Mouse (Mus musculus): ENCODE measurements around the gene Acbd6. TPM values are rescaled to one million over a fixed set of nuclear protein-coding genes. Genes with fewer than 3 reads are reported as not detected.

Acbd6 gene
- total RNA-seq, 2 experiments from 2014 or later, result 11.0 to 11.7 TPM

DNA sequence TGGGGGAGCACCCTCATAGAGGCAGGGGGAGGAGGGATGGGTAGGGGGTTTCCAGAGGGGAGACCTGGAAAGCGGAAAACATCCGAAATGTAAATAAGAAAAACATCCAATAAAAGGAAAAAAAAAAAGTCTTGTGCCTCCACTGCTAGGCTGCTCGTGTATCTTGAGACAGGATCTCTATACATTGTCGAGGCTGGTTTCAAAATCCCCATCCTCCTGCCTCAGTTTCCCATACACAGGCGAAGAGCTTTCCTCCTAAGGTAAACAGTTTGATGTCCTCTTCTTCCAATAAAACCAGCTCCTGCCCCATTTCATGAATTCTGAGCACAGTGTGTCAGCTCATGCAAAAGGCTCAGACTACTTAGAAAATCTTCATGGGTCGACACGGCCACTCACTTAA lies 19.9 kb upstream of the Acbd6 start:
- ATAC-seq (replicated peaks; ENCODE audit: low FRiP score, poor library complexity, severe bottlenecking), result no peak

- ATAC-seq (replicated peaks; ENCODE audit: low FRiP score, poor library complexity, severe bottlenecking), result 0 out of 2 replicates have a peak, but pooled peaks have one; percentile 15
Observed at GRCm38 (mm10) chr1:155557642-155558011, 293 bp upstream of the Acbd6 start.

DNA sequence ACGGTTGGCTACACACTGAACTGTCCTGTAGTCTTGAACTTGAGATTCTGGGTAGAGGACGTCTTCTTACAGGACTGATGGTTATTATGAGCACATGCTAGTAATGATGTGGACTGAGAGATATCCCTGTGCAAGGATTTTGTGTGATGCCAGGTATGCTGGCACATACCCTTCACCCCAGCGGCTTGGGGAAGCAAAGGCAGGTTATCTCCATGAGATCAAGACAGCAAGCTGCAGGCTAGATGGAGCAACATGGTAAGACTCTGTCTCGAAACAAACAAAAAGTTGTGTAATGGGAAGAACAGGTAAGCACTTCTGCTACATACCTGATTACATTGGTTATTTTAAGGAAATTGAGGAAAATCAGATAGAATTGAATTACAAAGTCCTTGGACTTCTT lies 2.1 kb downstream of the Acbd6 start:
- no peak for ATAC-seq (replicated peaks; ENCODE audit: low FRiP score, poor library complexity, severe bottlenecking)

DNA sequence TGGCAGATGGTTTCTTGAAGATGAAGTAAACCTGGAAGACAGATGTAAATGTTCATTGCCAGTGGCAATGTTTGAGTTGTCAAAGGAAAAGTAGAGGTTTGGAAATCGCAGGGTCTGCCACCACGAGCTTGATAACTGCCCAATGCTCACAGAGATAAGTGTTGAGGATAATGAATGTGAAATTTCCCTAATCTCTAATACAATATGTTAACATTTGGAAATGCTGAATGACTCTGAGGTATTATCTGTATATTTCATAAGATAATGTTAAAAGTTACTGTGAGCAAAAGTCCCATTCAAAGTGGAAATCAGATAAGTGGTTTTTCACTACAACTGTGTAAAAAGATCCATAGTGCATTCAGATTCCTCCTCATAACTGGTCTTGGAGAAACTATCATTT lies 2.8 kb downstream of the Acbd6 start:
- ATAC-seq (replicated peaks; ENCODE audit: low FRiP score, poor library complexity, severe bottlenecking), result no peak

DNA sequence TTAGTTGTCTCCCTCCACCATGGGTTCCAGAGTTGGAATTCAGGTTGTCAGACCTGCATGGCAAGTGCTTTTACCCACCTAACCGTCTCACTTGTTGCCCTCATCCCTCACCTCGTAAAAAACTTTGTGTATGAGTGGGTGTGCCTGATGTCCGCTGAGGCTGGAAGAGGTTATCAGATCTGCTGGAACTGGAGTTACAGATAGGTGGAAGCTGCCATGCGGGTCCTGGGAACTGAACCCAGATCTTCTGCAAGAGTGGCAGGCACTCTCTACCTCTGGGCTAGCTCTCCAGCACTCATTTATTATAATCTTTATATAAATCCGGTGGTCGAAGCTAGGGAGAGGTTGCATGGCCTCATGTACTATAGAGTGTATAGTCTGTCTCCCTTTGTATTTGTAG lies 4.3 kb downstream of the Acbd6 start:
- ATAC-seq (replicated peaks; ENCODE audit: low FRiP score, poor library complexity, severe bottlenecking), result no peak

DNA sequence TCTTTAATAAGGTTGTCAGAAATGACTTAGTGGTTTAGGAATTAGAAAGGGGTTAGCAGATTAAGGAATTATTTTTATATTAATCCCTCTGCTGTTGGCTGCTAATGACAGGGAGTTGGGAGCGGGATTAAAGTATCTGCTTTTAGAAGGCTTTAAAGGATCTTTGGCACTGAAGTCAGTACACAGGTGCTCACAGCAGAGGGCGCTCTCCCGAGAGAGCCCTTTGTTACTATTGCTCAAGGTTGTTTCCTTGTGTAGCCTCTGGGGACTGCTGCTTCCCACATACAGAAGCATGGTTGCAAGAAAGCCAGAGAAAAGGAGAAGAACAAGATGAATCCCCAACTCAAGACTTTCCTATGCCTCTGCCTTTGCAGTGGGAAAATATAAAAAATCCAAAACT lies 6.8 kb downstream of the Acbd6 start:
- ATAC-seq (replicated peaks; ENCODE audit: low FRiP score, poor library complexity, severe bottlenecking), result 0 out of 2 replicates have a peak, but pooled peaks have one; percentile 62

- peak; percentile 55; the same call in 1 of the 2 replicates for ATAC-seq (replicated peaks; ENCODE audit: low FRiP score, poor library complexity, severe bottlenecking)
Observed at GRCm38 (mm10) chr1:155568133-155568532, 10.2 kb downstream of the Acbd6 start.

DNA sequence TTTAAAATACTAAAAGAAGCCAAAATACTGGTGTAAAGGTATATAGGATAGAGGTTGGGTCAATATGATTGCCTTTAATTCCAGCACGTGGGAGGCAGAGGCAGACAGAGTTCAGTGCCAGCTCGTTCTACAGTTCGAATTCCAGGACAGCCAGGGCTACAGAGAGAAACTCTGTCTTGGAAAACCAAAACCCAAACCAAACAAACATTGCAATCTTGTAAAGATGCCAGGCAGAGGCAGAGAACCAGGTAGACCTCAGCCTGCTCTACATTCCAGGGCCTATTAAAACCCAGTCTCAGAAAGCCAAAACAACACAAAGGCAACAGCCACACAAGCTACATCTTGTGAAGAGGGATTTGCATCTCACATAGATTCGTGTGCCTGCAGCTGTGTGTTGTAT lies 11.4 kb downstream of the Acbd6 start:
- no peak for ATAC-seq (replicated peaks; ENCODE audit: low FRiP score, poor library complexity, severe bottlenecking)

GRCm38 (mm10) chr1:155574966-155575673 lies 17.2 kb downstream of the Acbd6 start:
- 0 out of 2 replicates have a peak, but pooled peaks have one; percentile 53 for ATAC-seq (replicated peaks; ENCODE audit: low FRiP score, poor library complexity, severe bottlenecking)

GRCm38 (mm10) chr1:155576432-155576831 lies 18.5 kb downstream of the Acbd6 start:
- peak; percentile 73 for ATAC-seq (replicated peaks; ENCODE audit: low FRiP score, poor library complexity, severe bottlenecking)

- no peak for ATAC-seq (replicated peaks; ENCODE audit: low FRiP score, poor library complexity, severe bottlenecking)
Observed at GRCm38 (mm10) chr1:155577316-155577715, 19.4 kb downstream of the Acbd6 start.

GRCm38 (mm10) chr1:155587961-155588360 lies 30.0 kb downstream of the Acbd6 start:
- no peak for ATAC-seq (replicated peaks; ENCODE audit: low FRiP score, poor library complexity, severe bottlenecking)

GRCm38 (mm10) chr1:155594141-155594540 lies 36.2 kb downstream of the Acbd6 start:
- no peak for ATAC-seq (replicated peaks; ENCODE audit: low FRiP score, poor library complexity, severe bottlenecking)

DNA sequence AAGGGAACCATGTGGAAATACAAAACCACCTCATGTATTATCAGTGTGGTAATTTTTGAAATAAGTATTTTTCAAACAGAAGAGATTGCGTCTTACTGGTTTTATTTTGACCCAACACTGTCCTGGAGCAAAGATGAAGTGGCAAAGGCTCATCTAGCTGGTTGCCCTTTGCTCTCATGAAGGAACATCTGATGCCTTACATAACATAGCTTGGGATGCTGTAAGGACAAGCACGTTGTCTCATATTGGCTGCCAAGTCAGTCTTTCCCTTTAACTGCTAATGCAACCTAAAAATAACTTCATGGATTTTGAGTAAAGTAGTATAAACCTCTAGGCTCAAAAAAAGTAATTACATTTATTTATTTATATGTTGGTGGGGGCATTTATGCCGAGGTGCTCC lies 38.7 kb downstream of the Acbd6 start:
- ATAC-seq (replicated peaks; ENCODE audit: low FRiP score, poor library complexity, severe bottlenecking), result no peak

- no peak for ATAC-seq (replicated peaks; ENCODE audit: low FRiP score, poor library complexity, severe bottlenecking)
Observed at GRCm38 (mm10) chr1:155604706-155605105, 46.8 kb downstream of the Acbd6 start.

GRCm38 (mm10) chr1:155605391-155606155 lies 47.7 kb downstream of the Acbd6 start:
- ATAC-seq (replicated peaks; ENCODE audit: low FRiP score, poor library complexity, severe bottlenecking), result no peak

DNA sequence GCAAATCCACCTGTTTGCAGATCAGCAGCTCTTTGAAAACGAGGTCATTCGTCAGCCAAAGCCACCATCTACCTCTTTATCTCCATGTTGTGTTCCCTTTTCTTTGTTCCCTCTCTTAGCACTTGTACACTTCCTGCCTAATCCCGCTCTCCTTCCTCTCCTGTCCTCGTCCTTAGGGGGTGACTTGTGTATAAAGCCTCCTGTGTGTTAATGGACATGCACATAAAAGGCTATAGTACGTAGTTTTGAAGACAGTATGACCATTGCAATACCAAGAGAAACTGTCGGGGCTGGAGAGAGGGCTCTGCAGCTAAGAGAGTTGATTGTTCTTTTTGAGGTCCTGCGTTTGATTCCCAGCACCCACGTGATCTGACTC lies 48.2 kb downstream of the Acbd6 start:
- ATAC-seq (replicated peaks; ENCODE audit: low FRiP score, poor library complexity, severe bottlenecking), result no peak

DNA sequence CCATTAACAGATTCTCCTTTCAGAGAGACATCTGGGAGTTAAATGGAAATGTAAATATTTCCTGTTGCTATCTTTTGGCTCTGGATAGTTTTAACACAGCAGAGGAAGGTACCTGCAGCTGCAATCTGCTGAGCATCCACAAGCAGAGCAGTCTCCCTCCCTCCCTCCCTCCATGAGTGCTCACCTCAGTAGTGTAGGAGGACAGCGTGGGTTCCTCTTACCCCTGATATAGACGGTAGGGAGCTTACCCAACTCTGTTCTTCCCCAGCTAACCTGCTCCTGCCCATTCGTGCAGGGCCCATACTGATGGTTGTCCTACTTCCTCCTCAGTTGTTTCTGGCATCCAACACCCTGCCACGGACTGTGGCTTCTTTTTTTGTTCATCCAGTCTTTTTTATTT lies 50.6 kb downstream of the Acbd6 start:
- ATAC-seq (replicated peaks; ENCODE audit: low FRiP score, poor library complexity, severe bottlenecking), result no peak

DNA sequence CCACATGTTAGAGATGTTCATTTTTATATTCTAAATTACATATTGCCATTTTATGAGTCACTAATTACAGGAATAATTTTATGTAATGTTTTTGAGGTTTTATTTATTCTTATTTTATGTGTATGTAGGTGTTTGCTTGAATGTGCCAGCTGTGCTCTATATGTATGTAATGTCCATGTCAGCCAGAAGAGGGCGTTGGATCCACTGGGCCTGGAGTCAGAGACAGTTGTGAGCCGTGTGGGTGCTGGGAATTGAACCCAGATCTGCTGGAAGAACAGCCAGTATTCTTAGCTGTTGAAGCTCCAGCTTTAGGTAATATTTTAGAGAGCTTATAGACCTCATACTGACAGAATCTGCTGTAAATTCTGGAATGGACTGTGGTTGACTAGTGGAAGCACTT lies 56.5 kb downstream of the Acbd6 start:
- ATAC-seq (replicated peaks; ENCODE audit: low FRiP score, poor library complexity, severe bottlenecking), result no peak

- ATAC-seq (replicated peaks; ENCODE audit: low FRiP score, poor library complexity, severe bottlenecking), result no peak
Observed at GRCm38 (mm10) chr1:155621075-155621474, 63.2 kb downstream of the Acbd6 start.

GRCm38 (mm10) chr1:155623192-155623591 lies 65.3 kb downstream of the Acbd6 start:
- no peak for ATAC-seq (replicated peaks; ENCODE audit: low FRiP score, poor library complexity, severe bottlenecking)

Data from erythroblast, adult 5-6 weeks (primary cell).